11 mouse cellular contexts compared by ENCODE assay signal in genomic region chr9:34958183-34958830, GRCm38 (mm10).
DNase-seq lines count a peak whose midpoint lies in the region.
"Had no signal": no experiment of that assay in that cellular context is flagged by ENCODE, and none has a peak within 500 bp of the region (broad histone marks: within the 10 kb centered on the region; RNA-seq: fewer than 3 reads in every experiment).

No protein-coding gene starts in this region.

- DNase-seq in frontal cortex, postnatal 36 days (ENCODE audit: low spot score in 2 of 2): peak; percentile 18 to 52
- no peak for DNase-seq in frontal cortex, postnatal 25 days (ENCODE audit: low spot score in 2 of 2)
- peak; percentile 75 for DNase-seq in cerebellum, adult 11-12 months
- peak; percentile 56 to 69 for DNase-seq in cerebellum, postnatal 36 days
- DNase-seq in left cerebral cortex, postnatal 4 days: peak; percentile 39
- no peak for DNase-seq in testis, postnatal 14 days (ENCODE audit: low spot score)
- no peak for DNase-seq in adrenal gland, adult 8-10 months
- no peak for DNase-seq in urinary bladder, postnatal 10 days (ENCODE audit: low spot score)
- DNase-seq: kidney, adult 18-20 months; kidney, postnatal 4 days; midbrain, embryonic 14.5 days had no signal

- intact Hi-C loops in left cerebral cortex, postnatal 4 days (cut with DNase I): no loop called here

Comparison
In these comparisons a context has a peak if more than half of its experiments do, and no peak if none do; other contexts are left out.
1. DNase-seq: peak in frontal cortex, postnatal 36 days (2 of 2), cerebellum, adult 11-12 months (single experiment), cerebellum, postnatal 36 days (2 of 2) and left cerebral cortex, postnatal 4 days (single experiment); none in frontal cortex, postnatal 25 days (0 of 2), testis, postnatal 14 days (single experiment), adrenal gland, adult 8-10 months (single experiment) and urinary bladder, postnatal 10 days (single experiment).